Mouse (Mus musculus) heart, adult 11 months (tissue): ENCODE measurements around the gene Tnni3.
A peak's percentile ranks its signal among the peaks of the same experiment; 100 is the strongest.

Experiments
- DNase-seq: peaks from one replicate; pipeline ENCODE4 v3.0.0; 2022

Tnni3 gene

GRCm38 (mm10) chr7:4521231-4522003 lies 2.6 kb downstream of the Tnni3 start:
- peak; percentile 96 for DNase-seq

GRCm38 (mm10) chr7:4518487-4518886 lies 5.5 kb downstream of the Tnni3 start:
- no peak for DNase-seq

- peak; percentile 94 for DNase-seq
Observed at GRCm38 (mm10) chr7:4516332-4517050, 7.5 kb downstream of the Tnni3 start, which contains the start of gene Tnnt1. Gene Tnnt1 (minus strand): TSS chr7:4516382.

- DNase-seq: peak; percentile 92
Observed at GRCm38 (mm10) chr7:4515853-4516252, 8.2 kb downstream of the Tnni3 start.

GRCm38 (mm10) chr7:4513829-4514712 lies 10.0 kb downstream of the Tnni3 start:
- DNase-seq: peak; percentile 93

- peak; percentile 94 for DNase-seq
Observed at GRCm38 (mm10) chr7:4513236-4513635, 10.8 kb downstream of the Tnni3 start.

- DNase-seq: peak; percentile 94
Observed at GRCm38 (mm10) chr7:4511489-4512224, 12.4 kb downstream of the Tnni3 start.

- peak; percentile 98 for DNase-seq
Observed at GRCm38 (mm10) chr7:4509863-4510608, 14.0 kb downstream of the Tnni3 start.

- no peak for DNase-seq
Observed at GRCm38 (mm10) chr7:4508739-4509116, 15.3 kb downstream of the Tnni3 start.

- no peak for DNase-seq
Observed at GRCm38 (mm10) chr7:4508062-4508738, 15.8 kb downstream of the Tnni3 start.

GRCm38 (mm10) chr7:4507220-4507619 lies 16.8 kb downstream of the Tnni3 start:
- no peak for DNase-seq

- peak; percentile 95 for DNase-seq
Observed at GRCm38 (mm10) chr7:4504646-4505435, 19.2 kb downstream of the Tnni3 start.

- DNase-seq: peak; percentile 91
Observed at GRCm38 (mm10) chr7:4503858-4504257, 20.2 kb downstream of the Tnni3 start.

- no peak for DNase-seq
Observed at GRCm38 (mm10) chr7:4503100-4503499, 20.9 kb downstream of the Tnni3 start.

- peak; percentile 96 for DNase-seq
Observed at GRCm38 (mm10) chr7:4502421-4503090, 21.5 kb downstream of the Tnni3 start.

- peak; percentile 99 for DNase-seq
Observed at GRCm38 (mm10) chr7:4501558-4502397, 22.3 kb downstream of the Tnni3 start, which contains the start of gene Ppp1r12c. Gene Ppp1r12c (minus strand): TSS chr7:4501680.

- peak; percentile 96 for DNase-seq
Observed at GRCm38 (mm10) chr7:4500892-4501471, 23.0 kb downstream of the Tnni3 start.

GRCm38 (mm10) chr7:4499034-4499433 lies 25.0 kb downstream of the Tnni3 start:
- peak; percentile 92 for DNase-seq
